Mouse (Mus musculus) neural tube, embryonic 10.5 days (tissue): ENCODE data around the gene Sirt5.

Experiments used
- DNase-seq: peaks from one replicate; pipeline ENCODE4 v3.0.0-alpha.2; 2017; ENCODE audit warnings: low spot score; ENCODE audit errors: extremely low spot score

The Sirt5 gene

DNA sequence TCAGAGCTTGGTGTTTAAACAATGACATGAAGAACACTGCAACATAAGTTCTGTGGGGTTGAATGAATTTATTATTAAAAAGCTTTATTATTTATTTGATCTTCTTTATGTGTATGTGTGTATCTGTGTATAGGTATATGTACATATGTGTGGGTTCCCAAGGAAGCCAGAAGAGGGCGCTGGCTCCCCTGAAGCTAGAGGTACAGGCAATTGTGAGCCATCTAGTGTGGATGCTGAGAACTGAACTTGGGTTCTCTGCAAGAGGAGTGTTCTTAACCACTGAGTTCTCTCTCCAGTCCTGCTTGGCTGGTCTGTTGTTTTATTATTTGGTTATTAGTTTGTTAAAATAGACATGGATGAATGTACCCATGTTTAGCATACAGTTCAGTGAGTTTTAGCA, 7.6 kb downstream of the Sirt5 start:
- DNase-seq = no peak

DNA sequence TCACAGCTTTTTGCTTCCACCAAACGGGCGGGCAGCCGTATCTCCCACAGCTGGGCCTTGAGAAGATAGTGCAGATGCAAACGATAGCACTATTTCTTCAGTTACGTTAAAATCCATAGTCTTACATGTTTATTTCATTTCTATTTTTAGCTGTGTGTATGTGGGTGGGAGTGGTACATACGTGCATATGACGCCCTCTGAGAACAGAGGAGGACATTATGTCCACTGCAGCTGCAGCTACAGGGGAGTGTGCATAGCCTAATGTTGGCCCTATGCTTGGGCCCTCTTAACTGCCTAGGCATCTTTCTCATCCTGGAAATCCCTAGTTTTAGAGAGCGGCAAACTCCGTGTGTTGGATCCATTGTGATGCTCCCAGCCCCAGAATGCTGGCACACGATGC, 8.9 kb downstream of the Sirt5 start:
- DNase-seq = no peak

DNA sequence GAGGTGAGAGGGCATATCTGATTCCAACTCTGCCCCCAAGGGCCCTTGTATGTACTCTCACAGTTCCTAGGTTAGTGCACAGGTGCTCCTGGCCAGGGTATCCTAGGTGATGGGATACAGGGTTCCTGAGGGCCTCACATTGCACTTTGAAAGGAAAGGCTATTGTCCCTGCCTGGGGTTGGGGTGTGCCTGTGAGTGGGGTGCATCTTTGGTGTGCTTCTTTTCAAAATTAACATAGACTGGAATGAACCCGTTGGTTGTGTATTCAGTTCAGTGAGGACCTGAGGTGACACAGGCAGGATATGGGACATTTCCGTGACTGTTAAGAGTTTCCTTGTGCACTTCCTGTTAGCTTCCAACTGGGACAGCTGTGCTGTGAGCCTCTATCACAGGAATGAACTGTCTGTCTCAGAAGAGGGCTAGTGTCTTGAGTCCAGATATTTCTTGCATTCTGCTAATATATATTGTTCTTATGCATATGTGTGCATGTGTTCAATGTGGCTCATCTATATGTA, 9.7 kb downstream of the Sirt5 start:
- DNase-seq = no peak

DNA sequence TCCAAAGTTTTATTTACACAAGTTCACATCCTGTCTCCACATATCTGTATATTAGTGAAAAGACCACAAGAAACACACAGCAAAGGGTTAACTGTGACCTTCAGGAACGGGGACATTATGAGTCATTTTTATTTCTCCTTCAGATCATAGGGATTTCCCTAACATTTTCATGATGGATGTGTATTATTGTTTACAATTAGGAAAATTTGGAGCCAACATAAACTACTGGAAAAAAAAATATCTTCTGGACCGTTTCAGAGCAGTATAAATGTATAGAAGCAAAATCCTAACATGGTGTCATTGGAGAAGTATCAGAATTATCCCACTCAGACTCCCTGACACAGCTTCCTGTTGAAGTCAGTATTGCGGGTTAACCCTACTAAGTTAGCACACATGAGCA, 14.7 kb downstream of the Sirt5 start:
- no peak for DNase-seq

DNA sequence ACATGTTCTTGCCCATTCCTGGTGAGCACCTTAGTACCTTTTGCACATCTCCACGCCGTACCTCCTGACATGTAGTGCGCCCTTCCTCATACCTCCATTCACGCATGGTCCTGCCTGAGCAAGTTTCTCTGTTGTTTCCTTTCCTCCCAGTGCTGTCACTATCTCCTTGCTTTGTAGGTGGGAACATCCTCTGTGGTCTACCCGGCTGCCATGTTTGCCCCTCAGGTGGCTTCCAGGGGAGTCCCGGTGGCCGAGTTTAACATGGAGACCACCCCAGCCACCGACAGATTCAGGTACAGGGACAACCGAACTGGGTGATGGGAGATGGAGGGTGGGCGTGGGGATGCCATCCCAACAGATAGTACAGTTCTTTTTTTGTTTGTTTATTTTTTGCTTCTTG, 20.0 kb downstream of the Sirt5 start:
- no peak for DNase-seq

DNA sequence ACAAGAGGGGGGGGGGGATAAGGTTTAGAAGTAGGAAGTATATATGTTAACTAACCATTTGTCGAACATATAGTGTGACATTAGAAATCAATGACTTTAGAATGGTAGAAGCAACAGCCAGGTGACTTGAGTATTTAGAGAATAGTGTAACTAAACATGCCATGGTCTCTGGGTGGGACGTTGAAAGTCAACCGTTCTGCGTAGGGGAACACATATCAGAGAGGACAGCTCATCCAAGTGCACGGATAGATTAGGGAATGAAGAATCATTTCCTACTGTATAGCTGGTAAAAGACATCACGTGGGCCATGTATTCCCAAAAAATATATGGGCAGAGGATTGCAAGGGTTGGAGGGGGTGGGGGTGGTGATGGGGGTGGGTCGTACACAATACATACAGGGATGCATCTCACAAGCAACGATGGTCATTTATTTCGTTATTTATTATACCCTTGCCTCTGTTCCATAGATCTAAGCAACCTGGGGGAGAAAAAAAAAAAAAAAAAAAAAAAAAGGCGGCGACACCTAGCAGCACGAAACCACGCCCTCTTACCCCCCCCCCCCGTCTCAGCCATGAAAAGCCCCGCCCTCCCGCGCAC, 32.5 kb downstream of the Sirt5 start:
- no peak for DNase-seq

DNA sequence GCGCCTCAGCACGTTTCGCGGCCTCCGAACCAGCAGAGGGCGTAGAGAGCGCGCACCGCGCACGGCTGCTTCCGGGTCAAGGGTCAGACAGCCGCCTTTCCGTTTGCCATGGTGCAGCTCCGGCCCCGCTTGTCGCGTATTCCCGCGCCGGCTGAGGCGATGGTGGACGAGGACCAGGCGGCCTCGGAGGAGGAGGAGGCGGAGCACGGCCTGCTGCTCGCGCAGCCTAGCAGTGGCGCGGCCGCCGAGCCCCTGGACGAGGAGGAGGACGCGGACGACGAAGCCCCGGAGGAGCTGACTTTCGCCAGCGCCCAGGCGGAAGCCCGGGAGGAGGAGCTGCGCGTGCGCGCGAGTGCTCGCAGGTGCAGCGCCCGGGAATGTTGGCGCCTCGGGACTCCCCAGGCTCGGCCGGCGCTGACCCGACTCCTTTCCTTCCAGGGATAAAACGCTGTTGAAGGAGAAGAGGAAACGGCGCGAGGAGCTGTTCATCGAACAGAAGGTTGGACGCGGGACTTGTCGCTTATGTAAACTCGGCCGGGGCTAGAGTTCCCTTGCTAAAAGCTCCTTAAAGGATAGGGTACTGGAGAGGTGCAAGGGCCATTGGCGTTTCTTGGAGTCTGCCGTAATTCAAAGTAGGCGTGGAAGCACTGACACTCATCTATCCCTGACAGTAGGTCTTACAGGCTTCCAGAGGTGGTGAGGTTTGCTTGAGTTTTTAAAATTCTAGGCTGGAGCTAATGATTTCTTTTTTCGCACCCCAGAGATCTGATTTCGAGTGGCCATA, 33.2 kb downstream of the Sirt5 start, which contains the start of gene Nol7:
Nol7 (plus strand) TSS at position 94 of the 784 bp plus-strand sequence.
- DNase-seq = peak; percentile 99

DNA sequence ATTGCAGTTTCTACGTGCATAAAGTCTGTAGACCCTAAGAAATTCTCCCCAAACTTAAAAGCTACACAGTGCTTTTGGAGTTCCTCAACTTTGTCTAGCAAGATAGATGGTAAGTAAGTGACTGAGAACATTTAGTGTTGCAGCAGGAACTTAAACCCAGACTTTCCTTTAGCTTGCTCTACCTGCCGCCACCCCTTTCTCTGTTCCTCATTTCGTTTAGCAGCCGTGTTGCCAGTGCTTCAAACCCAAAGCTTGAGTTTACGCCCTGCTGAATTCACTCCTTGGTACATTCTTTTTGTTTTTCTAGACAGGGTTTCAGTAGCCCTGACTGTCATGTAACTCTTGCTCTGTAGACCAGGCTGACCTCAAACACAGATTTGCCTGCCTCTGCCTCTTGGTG, 34.3 kb downstream of the Sirt5 start:
- no peak for DNase-seq

DNA sequence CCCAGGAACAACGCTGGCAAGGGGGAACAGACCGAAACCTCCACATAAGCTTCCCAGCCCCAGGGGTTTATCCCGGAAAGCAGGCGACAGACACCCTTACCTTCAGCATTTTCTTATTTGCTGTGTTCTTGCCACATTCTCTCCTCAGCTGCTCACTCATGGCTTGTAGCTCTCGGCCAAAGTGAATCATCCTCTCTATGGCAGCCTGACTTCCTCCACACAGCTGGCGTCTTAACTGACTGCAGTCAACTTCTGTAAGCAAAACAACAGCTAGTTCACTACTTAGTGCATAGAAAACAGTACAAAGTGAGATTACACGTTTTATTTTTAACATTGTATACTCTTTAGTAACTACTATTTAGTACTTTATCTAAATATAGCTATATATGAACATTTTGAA, 47.0 kb downstream of the Sirt5 start:
- DNase-seq = no peak

DNA sequence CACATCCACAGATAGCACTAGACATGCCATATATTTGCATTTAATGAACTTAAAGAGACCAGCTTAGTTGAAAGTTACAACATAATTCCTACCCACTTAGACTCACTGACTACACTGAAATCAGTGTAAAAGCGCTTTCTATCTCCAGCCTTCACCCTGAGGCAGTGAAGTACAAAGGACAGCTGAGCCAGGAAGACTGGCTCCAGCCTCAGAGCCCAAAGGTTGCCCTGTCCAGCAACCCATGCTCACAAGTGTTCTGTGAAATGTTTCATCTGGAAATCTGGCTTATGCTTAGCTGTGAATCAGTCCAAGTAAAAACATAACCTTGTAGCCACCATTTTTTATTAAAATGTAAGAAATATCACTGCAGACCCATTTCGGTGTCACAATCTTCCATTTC, 48.3 kb downstream of the Sirt5 start:
- DNase-seq = no peak

DNA sequence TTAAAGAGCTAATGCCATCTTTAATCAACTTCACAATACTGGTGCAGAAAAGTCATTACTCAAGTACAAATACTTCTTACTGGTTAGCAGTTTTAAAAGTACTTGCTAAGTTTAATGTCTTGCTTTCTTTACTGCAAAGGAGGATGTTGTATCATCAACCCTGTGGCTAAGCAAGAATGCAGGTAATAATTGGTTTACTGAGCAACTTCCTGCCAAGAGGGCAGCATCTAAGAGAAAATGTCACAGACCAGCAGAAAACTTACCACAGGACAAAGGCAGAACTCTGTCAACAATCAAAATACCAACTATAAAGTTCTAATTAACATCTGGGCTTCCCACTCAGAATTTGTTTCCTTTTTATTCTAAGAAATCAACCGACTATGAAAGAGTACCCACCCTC, 50.0 kb downstream of the Sirt5 start:
- no peak for DNase-seq

DNA sequence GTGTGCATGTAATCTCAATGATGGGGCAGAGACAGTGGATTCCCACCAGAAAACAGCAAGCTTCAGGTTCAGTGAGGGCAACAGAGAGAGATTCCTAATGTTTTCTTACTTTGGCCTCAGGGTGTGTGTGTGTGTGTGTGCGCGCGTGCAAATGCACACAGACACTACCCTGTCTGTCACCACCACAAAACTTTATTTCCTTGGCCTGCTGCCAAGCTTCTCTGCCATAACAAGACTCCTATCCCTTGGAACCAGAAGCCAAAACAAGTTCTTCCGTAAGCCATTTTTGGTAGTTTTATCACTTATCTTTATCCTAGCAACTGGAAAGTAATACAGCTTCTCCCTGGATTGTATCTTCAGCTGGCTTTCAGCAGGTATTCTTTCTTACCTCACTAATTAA, 63.1 kb downstream of the Sirt5 start:
- no peak for DNase-seq

DNA sequence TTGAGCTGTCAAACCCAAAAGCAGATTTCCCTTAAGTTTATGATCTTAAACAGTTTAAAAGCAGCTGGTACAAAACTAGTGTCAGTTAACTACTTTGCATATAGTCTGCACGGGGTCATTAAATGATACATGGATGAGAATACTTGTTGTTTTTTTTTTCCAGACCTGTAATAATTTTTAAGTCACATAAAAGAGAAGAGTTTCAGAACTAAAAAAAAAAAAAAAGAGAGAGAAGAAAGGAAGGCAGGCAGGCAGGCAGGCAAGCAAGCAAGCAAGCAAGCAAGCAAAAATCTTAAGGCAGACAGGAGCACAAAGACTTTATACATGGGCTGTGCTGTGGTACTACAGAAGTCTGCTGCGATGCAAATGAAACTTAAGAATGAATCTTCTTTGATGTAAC, 68.1 kb downstream of the Sirt5 start:
- no peak for DNase-seq

DNA sequence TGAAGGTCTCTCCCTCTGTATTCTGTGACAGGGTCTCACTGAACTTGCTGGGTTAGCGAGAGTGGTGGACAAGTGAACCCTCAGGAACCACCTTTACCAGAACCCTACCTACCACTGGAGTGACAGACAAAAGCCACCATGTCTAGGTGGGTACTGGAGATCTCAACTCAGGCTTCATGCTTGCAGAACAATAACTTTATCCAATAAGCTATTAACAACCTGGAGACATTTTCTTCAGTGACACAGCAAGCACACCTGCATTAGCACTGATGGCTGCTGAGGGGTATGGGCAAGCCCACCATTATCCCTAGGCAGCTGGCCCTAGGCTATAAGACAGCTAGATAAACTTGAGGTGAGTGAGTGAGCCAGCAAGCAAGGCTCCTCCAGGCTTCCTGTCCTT, 75.1 kb downstream of the Sirt5 start:
- no peak for DNase-seq

DNA sequence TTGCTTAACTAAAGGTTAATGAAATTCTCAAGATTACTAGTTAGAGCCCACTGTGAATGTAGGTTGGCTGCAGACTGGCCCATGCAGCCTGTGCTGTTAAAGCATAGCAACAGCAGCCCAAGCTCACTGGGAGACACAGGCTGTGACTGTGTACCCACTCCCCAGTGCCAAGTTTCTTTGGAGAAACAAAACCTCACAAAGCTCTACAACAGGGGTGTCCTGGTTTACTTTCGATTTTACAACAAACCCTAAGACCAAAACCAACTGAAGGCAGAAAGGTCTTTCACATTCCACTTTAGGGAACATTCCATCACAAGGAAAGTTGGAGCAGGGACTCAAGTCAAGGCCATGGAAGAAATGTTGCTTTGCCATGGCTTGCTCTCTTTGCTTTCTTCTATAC, 77.3 kb downstream of the Sirt5 start:
- DNase-seq = no peak

DNA sequence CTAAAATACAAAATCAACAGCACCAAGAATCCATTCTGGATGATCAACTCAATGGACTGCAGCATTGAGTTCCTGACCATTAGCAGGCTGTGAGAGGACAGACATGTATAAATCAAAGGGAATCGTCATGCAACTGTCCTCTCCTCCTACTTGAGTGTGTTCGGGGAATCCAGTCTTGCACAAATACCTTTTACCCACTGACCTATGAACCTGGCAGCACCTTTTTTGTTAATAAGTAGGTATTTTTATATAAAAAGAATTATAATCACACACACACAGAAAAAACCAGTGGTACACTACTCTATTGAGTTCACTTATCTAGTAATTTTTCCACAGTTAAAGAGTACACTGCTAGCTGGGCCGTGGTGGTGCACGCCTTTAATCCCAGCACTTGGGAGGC, 78.4 kb downstream of the Sirt5 start:
- DNase-seq = no peak

DNA sequence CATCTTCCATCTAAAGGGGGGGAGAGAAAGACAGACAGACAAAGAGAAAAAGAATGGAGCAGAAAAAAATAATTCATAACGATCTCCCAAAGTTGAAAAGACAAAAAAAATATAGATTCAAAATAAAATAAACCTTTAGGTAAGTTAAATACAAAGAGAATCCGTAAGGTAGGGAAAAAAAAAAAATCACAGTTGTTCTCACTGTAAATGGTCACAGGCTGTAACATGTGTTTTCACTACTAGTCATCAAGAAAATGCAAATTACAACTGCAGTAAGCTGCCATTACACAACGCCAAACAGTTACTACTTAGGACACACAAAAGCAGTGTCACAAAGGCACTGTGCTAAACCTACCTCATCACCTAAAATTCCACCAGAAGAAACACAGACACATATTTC, 79.4 kb downstream of the Sirt5 start:
- no peak for DNase-seq
